Mouse (Mus musculus): Measurements from ENCODE around the gene Piga. TPM values are rescaled to one million over a fixed set of nuclear protein-coding genes. Genes with fewer than 3 reads are reported as not detected.
A peak's percentile ranks its signal among the peaks of the same experiment; 100 is the strongest.

The Piga gene
- polyA plus RNA-seq (2015; fragmentation: Nextera tagmentation; extraction: Ambion mirVana), result 11.8 and 12.2 TPM in 2 replicates

GRCm38 (mm10) chrX:164419471-164419939, at the start of gene Piga:
TSS of gene Piga (plus strand) at chrX:164419787.
- 19% methylated on average over 40 of the region's 40 CpGs for WGBS (ENCODE audit: insufficient replicate concordance)
- Histone ChIP-seq H3K36me3 (replicated peaks) (peaks cover 18% of the 10 kb centered on the region), H3K4me3 (replicated peaks) (peak within 1 kb of the TSS; percentile 71), H3K27me3 (no peaks in the 10 kb centered on the region), H3K27ac (replicated peaks) (peak within 1 kb of the TSS; percentile 83), H3K4me1 (replicated peaks) (peaks cover 18% of the 10 kb centered on the region), H3K4me2 (peak within 1 kb of the TSS; percentile 67), H3K9me3 (replicated peaks) (no peaks in the 10 kb centered on the region), H3K9ac (peak within 1 kb of the TSS; percentile 75)
- peak; percentile 95 for ATAC-seq (ENCODE audit: insufficient read depth)

- Histone ChIP-seq H3K27me3 (no peaks in the 10 kb centered on the region), H3K4me1 (replicated peaks) (no peaks in the 10 kb centered on the region), H3K27ac (replicated peaks) (no peak overlapping the region), H3K9me3 (replicated peaks) (no peaks in the 10 kb centered on the region), H3K36me3 (replicated peaks) (no peaks in the 10 kb centered on the region), H3K4me2 (no peak overlapping the region), H3K9ac (no peak overlapping the region), H3K4me3 (replicated peaks) (no peak overlapping the region)
- 55% methylated on average over 3 of the region's 3 CpGs for WGBS (ENCODE audit: insufficient replicate concordance)
- ATAC-seq (ENCODE audit: insufficient read depth), result no peak
These were observed 49.0 kb upstream of the Piga start for GRCm38 (mm10) chrX:164370576-164370975.

- Histone ChIP-seq H3K9me3 (replicated peaks) (no peaks in the 10 kb centered on the region), H3K36me3 (replicated peaks) (no peaks in the 10 kb centered on the region), H3K27me3 (no peaks in the 10 kb centered on the region), H3K4me1 (replicated peaks) (no peaks in the 10 kb centered on the region), H3K4me2 (no peak within 1 kb of the TSS), H3K4me3 (replicated peaks) (no peak within 1 kb of the TSS), H3K9ac (no peak within 1 kb of the TSS), H3K27ac (replicated peaks) (no peak within 1 kb of the TSS)
- WGBS (ENCODE audit: insufficient replicate concordance), result 21% methylated on average over 3 of the region's 3 CpGs
- ATAC-seq (ENCODE audit: insufficient read depth), result no peak
These were observed 46.5 kb upstream of the Piga start, which contains the start of gene Vegfd for GRCm38 (mm10) chrX:164373081-164373480. TSS of gene Vegfd (plus strand) at chrX:164373378.

- WGBS (ENCODE audit: insufficient replicate concordance), result 47% methylated on average over 5 of the region's 5 CpGs
- no peaks in the 10 kb centered on the region for H3K9me3 ChIP-seq (replicated peaks)
- no peaks in the 10 kb centered on the region for H3K36me3 ChIP-seq (replicated peaks)
- no peak overlapping the region for H3K27ac ChIP-seq (replicated peaks)
- H3K4me2 ChIP-seq, result no peak overlapping the region
- ATAC-seq (ENCODE audit: insufficient read depth), result no peak
- no peak overlapping the region for H3K4me3 ChIP-seq (replicated peaks)
- no peaks in the 10 kb centered on the region for H3K27me3 ChIP-seq
- H3K4me1 ChIP-seq (replicated peaks), result no peaks in the 10 kb centered on the region
- H3K9ac ChIP-seq, result no peak overlapping the region
These were observed 45.0 kb upstream of the Piga start for GRCm38 (mm10) chrX:164374586-164374985.

GRCm38 (mm10) chrX:164379721-164380120, 39.9 kb upstream of the Piga start:
- Histone ChIP-seq H3K9me3 (replicated peaks) (no peaks in the 10 kb centered on the region), H3K4me3 (replicated peaks) (no peak overlapping the region), H3K9ac (no peak overlapping the region), H3K4me1 (replicated peaks) (peaks cover 8% of the 10 kb centered on the region), H3K4me2 (no peak overlapping the region), H3K36me3 (replicated peaks) (no peaks in the 10 kb centered on the region), H3K27me3 (no peaks in the 10 kb centered on the region), H3K27ac (replicated peaks) (no peak overlapping the region)
- WGBS (ENCODE audit: insufficient replicate concordance), result 58% methylated on average over 4 of the region's 4 CpGs
- no peak for ATAC-seq (ENCODE audit: insufficient read depth)

GRCm38 (mm10) chrX:164381618-164382408, 37.8 kb upstream of the Piga start:
- WGBS (ENCODE audit: insufficient replicate concordance), result 11% methylated on average over 32 of the region's 33 CpGs
- no peaks in the 10 kb centered on the region for H3K9me3 ChIP-seq (replicated peaks)
- H3K4me1 ChIP-seq (replicated peaks), result peaks cover 8% of the 10 kb centered on the region
- ATAC-seq (ENCODE audit: insufficient read depth), result peak; percentile 93
- H3K4me3 ChIP-seq (replicated peaks), result peak overlapping the region; percentile 38
- H3K36me3 ChIP-seq (replicated peaks), result no peaks in the 10 kb centered on the region
- H3K27ac ChIP-seq (replicated peaks), result no peak overlapping the region
- no peaks in the 10 kb centered on the region for H3K27me3 ChIP-seq
- H3K4me2 ChIP-seq, result peak overlapping the region; percentile 67
- H3K9ac ChIP-seq, result no peak overlapping the region

- Histone ChIP-seq H3K4me2 (no peak overlapping the region), H3K4me3 (replicated peaks) (no peak overlapping the region), H3K27me3 (no peaks in the 10 kb centered on the region), H3K27ac (replicated peaks) (no peak overlapping the region), H3K36me3 (replicated peaks) (no peaks in the 10 kb centered on the region), H3K9ac (no peak overlapping the region), H3K4me1 (replicated peaks) (no peaks in the 10 kb centered on the region), H3K9me3 (replicated peaks) (no peaks in the 10 kb centered on the region)
- 62% methylated on average over 4 of the region's 4 CpGs for WGBS (ENCODE audit: insufficient replicate concordance)
- no peak for ATAC-seq (ENCODE audit: insufficient read depth)
These were observed 25.5 kb upstream of the Piga start for GRCm38 (mm10) chrX:164394091-164394490.

- Histone ChIP-seq H3K4me2 (no peak overlapping the region), H3K9me3 (replicated peaks) (no peaks in the 10 kb centered on the region), H3K36me3 (replicated peaks) (no peaks in the 10 kb centered on the region), H3K27ac (replicated peaks) (no peak overlapping the region), H3K9ac (no peak overlapping the region), H3K27me3 (no peaks in the 10 kb centered on the region), H3K4me3 (replicated peaks) (no peak overlapping the region), H3K4me1 (replicated peaks) (no peaks in the 10 kb centered on the region)
- no peak for ATAC-seq (ENCODE audit: insufficient read depth)
- WGBS (ENCODE audit: insufficient replicate concordance), result 54% methylated on average over 3 of the region's 3 CpGs
These were observed 21.1 kb upstream of the Piga start for GRCm38 (mm10) chrX:164398456-164398855.

- Histone ChIP-seq H3K4me1 (replicated peaks) (no peaks in the 10 kb centered on the region), H3K27me3 (no peaks in the 10 kb centered on the region), H3K4me3 (replicated peaks) (no peak overlapping the region), H3K9me3 (replicated peaks) (no peaks in the 10 kb centered on the region), H3K27ac (replicated peaks) (no peak overlapping the region), H3K36me3 (replicated peaks) (no peaks in the 10 kb centered on the region), H3K4me2 (no peak overlapping the region), H3K9ac (no peak overlapping the region)
- ATAC-seq (ENCODE audit: insufficient read depth), result no peak
These were observed 14.4 kb upstream of the Piga start for GRCm38 (mm10) chrX:164405080-164405649.

GRCm38 (mm10) chrX:164406133-164407022, 13.2 kb upstream of the Piga start:
- H3K27ac ChIP-seq (replicated peaks), result no peak overlapping the region
- no peak overlapping the region for H3K4me2 ChIP-seq
- H3K9me3 ChIP-seq (replicated peaks), result no peaks in the 10 kb centered on the region
- H3K27me3 ChIP-seq, result no peaks in the 10 kb centered on the region
- H3K4me3 ChIP-seq (replicated peaks), result no peak overlapping the region
- no peak for ATAC-seq (ENCODE audit: insufficient read depth)
- H3K36me3 ChIP-seq (replicated peaks), result no peaks in the 10 kb centered on the region
- H3K9ac ChIP-seq, result no peak overlapping the region
- H3K4me1 ChIP-seq (replicated peaks), result no peaks in the 10 kb centered on the region
- WGBS (ENCODE audit: insufficient replicate concordance), result 49% methylated on average over 9 of the region's 9 CpGs
